Mouse (Mus musculus): ENCODE results near the gene Lamtor1.

DNA sequence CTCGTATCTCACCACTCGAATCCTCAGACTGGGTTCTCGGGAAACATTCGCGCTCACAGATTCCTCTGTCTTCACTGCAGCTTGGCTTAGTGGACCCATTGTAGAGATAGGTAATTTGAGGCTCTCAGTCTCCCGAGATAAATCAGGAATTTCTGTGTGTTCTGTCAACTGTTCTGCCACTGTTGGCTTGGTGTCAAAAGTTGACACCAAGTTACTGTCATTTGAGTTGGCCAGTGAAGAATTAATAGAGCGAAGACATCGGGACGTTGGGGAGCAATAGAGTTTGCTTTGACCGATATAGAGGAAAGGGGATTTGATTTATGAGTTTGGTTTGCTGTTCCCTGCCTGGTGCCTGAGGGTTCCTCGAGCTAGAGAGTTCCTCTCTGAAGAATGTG, 580 bp downstream of the Lamtor1 start, which contains the start of gene Tomt:
- TF ChIP-seq CTCF (IDR thresholded peaks at IDR 0.05; ENCODE audit: borderline replicate concordance, insufficient read depth, low read length) (no peak), POLR2A (IDR thresholded peaks at IDR 0.05; ENCODE audit: low read depth, low read length) (no peak; the same call in 1 of the 2 replicates)

Measured in embryonic fibroblast, embryonic 13.5 days (primary cell).